Mouse (Mus musculus) midbrain, postnatal 0 days (tissue): ENCODE measurements around the gene Slc22a21. TPM values are rescaled to one million over a fixed set of nuclear protein-coding genes. Genes with fewer than 3 reads are reported as not detected.

Source experiments
- ATAC-seq: fragments of 200-750 bp; cut with Nextera tagmentation; 2 replicates; pipeline ENCODE4 v1.8.0; 2017; ENCODE audit warnings: moderate number of reproducible peaks, mild to moderate bottlenecking, moderate TSS enrichment, moderate library complexity; ENCODE audit not compliant: low FRiP score
- DNase-seq: peaks from one replicate; pipeline ENCODE4 v3.0.0-alpha.2; 2015; ENCODE audit warnings: low spot score
- H3K27ac ChIP-seq: fragments of 300-500 bp; sonication (generic); 2 replicates; pipeline ENCODE4 v1.5.1; 2014; ENCODE audit warnings: low read depth, mild to moderate bottlenecking, low read length, mixed read lengths
- H3K27me3 ChIP-seq: fragments of 300-500 bp; sonication (generic); 2 replicates; pipeline ENCODE4 v1.6.1; 2014; ENCODE audit warnings: low read length, control low read depth, mixed read lengths; ENCODE audit not compliant: insufficient read depth
- H3K36me3 ChIP-seq: fragments of 300-500 bp; sonication (generic); 2 replicates; pipeline ENCODE4 v1.6.1; 2014; ENCODE audit warnings: low read length, control low read depth, mixed read lengths; ENCODE audit not compliant: insufficient read depth
- H3K4me1 ChIP-seq: fragments of 300-500 bp; sonication (generic); 2 replicates; pipeline ENCODE4 v1.6.1; 2014; ENCODE audit warnings: mild to moderate bottlenecking, control low read depth, antibody characterized with exemption, low read length, mixed read lengths; ENCODE audit not compliant: insufficient read depth
- H3K4me2 ChIP-seq: fragments of 300-500 bp; sonication (generic); 2 replicates; pipeline ENCODE4 v1.6.1; 2014; ENCODE audit warnings: low read depth, mild to moderate bottlenecking, low read length, mixed read lengths; ENCODE audit not compliant: poor library complexity, severe bottlenecking
- H3K4me3 ChIP-seq: fragments of 300-500 bp; sonication (generic); 2 replicates; pipeline ENCODE4 v1.5.1; 2014; ENCODE audit warnings: low read depth, mild to moderate bottlenecking, low read length, moderate library complexity
- H3K9ac ChIP-seq: fragments of 300-500 bp; sonication (generic); replicated peaks from 2 replicates; pipeline ENCODE4 v1.6.1; 2014; ENCODE audit warnings: mild to moderate bottlenecking, low read length, moderate library complexity, mixed read lengths; ENCODE audit not compliant: poor library complexity, severe bottlenecking
- H3K9me3 ChIP-seq: fragments of 300-500 bp; sonication (generic); 2 replicates; pipeline ENCODE4 v1.6.1; 2016; ENCODE audit warnings: low read length, control low read depth
- CTCF ChIP-seq: IDR thresholded peaks from 2 replicates; pipeline ENCODE4 v1.5.1; 2016; ENCODE audit warnings: antibody characterized with exemption, mild to moderate bottlenecking
- WGBS: fragments of 180-500 bp; shearing (Covaris S2); extraction: QIAGEN DNeasy Blood & Tissue Kit; methylation state at CpG from one replicate; pipeline ENCODE4 v1.1.7; 2014; 5-methylcytosine and 5-hydroxymethylcytosine counted together
- polyA plus RNA-seq: library from polyadenylated mRNA; unstranded; fragments of >200 nt; fragmentation: Nextera tagmentation; extraction: Ambion mirVana; gene quantifications from 2 replicates; pipeline ENCODE4 v1.2.1, GENCODE M21; 2015
- total RNA-seq: library from RNA; depleted of rRNA; stranded (reverse); fragments of >200 nt; gene quantifications from 2 replicates; pipeline ENCODE4 v1.2.3, GENCODE M21; 2014

The Slc22a21 gene
- total and polyA plus RNA-seq, 2 experiments from 2014 or later, result 5.9 to 6.7 TPM

GRCm38 (mm10) chr11:53928585-53928984 lies 51.5 kb downstream of the Slc22a21 start:
- Histone ChIP-seq H3K9me3 (no peaks in the 10 kb centered on the region), H3K4me2 (no peak overlapping the region), H3K4me3 (no peak overlapping the region), H3K9ac (no peak overlapping the region), H3K27ac (no peak overlapping the region), H3K27me3 (no peaks in the 10 kb centered on the region), H3K4me1 (no peaks in the 10 kb centered on the region), H3K36me3 (no peaks in the 10 kb centered on the region)
- no peak for TF ChIP-seq CTCF
- WGBS, result 82% methylated on average over 3 of the region's 3 CpGs
- ATAC-seq, result no peak
- no peak for DNase-seq

GRCm38 (mm10) chr11:53926303-53926702 lies 53.8 kb downstream of the Slc22a21 start:
- H3K4me2 ChIP-seq, result no peak overlapping the region
- H3K36me3 ChIP-seq, result no peaks in the 10 kb centered on the region
- no peak for ATAC-seq
- H3K9me3 ChIP-seq, result no peaks in the 10 kb centered on the region
- H3K4me1 ChIP-seq, result no peaks in the 10 kb centered on the region
- DNase-seq, result no peak
- no peak for TF ChIP-seq CTCF
- no peak overlapping the region for H3K9ac ChIP-seq
- 92% methylated on average over 5 of the region's 5 CpGs for WGBS
- no peak overlapping the region for H3K27ac ChIP-seq
- H3K27me3 ChIP-seq, result no peaks in the 10 kb centered on the region
- H3K4me3 ChIP-seq, result no peak overlapping the region

GRCm38 (mm10) chr11:53918851-53919250 lies 61.3 kb downstream of the Slc22a21 start:
- Histone ChIP-seq H3K27ac (no peak overlapping the region), H3K4me2 (no peak overlapping the region), H3K9me3 (no peaks in the 10 kb centered on the region), H3K4me3 (no peak overlapping the region), H3K36me3 (no peaks in the 10 kb centered on the region), H3K4me1 (no peaks in the 10 kb centered on the region), H3K27me3 (no peaks in the 10 kb centered on the region), H3K9ac (no peak overlapping the region)
- no peak for TF ChIP-seq CTCF
- 94% methylated on average over 4 of the region's 4 CpGs for WGBS
- DNase-seq (no peak), ATAC-seq (no peak)

- TF ChIP-seq CTCF, result no peak
- Histone ChIP-seq H3K27me3 (no peaks in the 10 kb centered on the region), H3K4me3 (no peak overlapping the region), H3K9me3 (no peaks in the 10 kb centered on the region), H3K9ac (no peak overlapping the region), H3K27ac (no peak overlapping the region), H3K4me2 (no peak overlapping the region), H3K4me1 (no peaks in the 10 kb centered on the region), H3K36me3 (no peaks in the 10 kb centered on the region)
- DNase-seq (no peak), ATAC-seq (no peak)
- WGBS, result 81% methylated on average over 4 of the region's 4 CpGs
Observed at GRCm38 (mm10) chr11:53911011-53911410, 69.1 kb downstream of the Slc22a21 start.

GRCm38 (mm10) chr11:53908686-53909085 lies 71.4 kb downstream of the Slc22a21 start:
- no peak for TF ChIP-seq CTCF
- DNase-seq, result no peak
- Histone ChIP-seq H3K9ac (no peak overlapping the region), H3K27ac (no peak overlapping the region), H3K27me3 (no peaks in the 10 kb centered on the region), H3K4me1 (no peaks in the 10 kb centered on the region), H3K36me3 (no peaks in the 10 kb centered on the region), H3K4me2 (no peak overlapping the region), H3K4me3 (no peak overlapping the region), H3K9me3 (no peaks in the 10 kb centered on the region)
- 95% methylated on average over 8 of the region's 8 CpGs for WGBS
- no peak for ATAC-seq

GRCm38 (mm10) chr11:53904534-53904925 lies 75.6 kb downstream of the Slc22a21 start:
- 82% methylated on average over 9 of the region's 9 CpGs for WGBS
- Histone ChIP-seq H3K27me3 (no peaks in the 10 kb centered on the region), H3K9me3 (no peaks in the 10 kb centered on the region)

More at GRCm38 (mm10) chr11:53904534-53904925, 75.6 kb downstream of the Slc22a21 start:
- DNase-seq, result no peak
- Histone ChIP-seq H3K36me3 (no peaks in the 10 kb centered on the region), H3K4me3 (no peak overlapping the region), H3K4me2 (no peak overlapping the region), H3K4me1 (no peaks in the 10 kb centered on the region), H3K27ac (no peak overlapping the region), H3K9ac (no peak overlapping the region)
- no peak for ATAC-seq
- no peak for TF ChIP-seq CTCF
